Mouse (Mus musculus): Measurements from ENCODE around the gene Zfp13. TPM values are rescaled to one million over a fixed set of nuclear protein-coding genes. Genes with fewer than 3 reads are reported as not detected.

Zfp13 gene
- polyA plus RNA-seq, 1 experiment = 1.2 TPM

DNA sequence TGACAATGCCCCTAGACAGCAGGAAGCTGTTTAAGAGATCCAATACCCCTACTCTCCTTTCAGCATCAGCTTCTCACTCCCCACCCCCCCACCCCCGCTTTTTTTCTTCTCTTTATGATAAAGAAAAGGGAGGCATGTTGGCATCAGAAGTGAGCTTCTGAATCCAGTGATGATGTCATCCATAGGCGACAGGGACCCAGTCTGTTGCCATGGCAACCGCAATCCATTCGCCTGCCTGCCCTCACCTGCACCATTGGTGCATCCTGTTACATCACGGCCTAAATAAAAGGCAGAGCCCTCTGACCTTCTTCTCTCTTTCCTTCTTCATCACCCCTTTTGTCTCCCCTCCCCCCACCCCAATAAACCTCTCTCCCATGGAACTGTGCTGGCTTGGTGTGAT is 30.9 kb downstream of the Zfp13 start:
- no peak overlapping the region for H3K4me3 ChIP-seq (ENCODE audit: insufficient read depth, low read length)
- no peak for TF ChIP-seq CTCF (IDR thresholded peaks at IDR 0.05; ENCODE audit: low read depth, low read length)
- TF ChIP-seq POLR2A (IDR thresholded peaks at IDR 0.05; ENCODE audit: borderline replicate concordance, low read depth, low read length) = no peak
- H3K4me1 ChIP-seq (ENCODE audit: control insufficient read depth, insufficient read depth, low read length) = peaks cover 2% of the 10 kb centered on the region
- no peak overlapping the region for H3K27ac ChIP-seq (ENCODE audit: insufficient read depth, low read depth, low read length)

DNA sequence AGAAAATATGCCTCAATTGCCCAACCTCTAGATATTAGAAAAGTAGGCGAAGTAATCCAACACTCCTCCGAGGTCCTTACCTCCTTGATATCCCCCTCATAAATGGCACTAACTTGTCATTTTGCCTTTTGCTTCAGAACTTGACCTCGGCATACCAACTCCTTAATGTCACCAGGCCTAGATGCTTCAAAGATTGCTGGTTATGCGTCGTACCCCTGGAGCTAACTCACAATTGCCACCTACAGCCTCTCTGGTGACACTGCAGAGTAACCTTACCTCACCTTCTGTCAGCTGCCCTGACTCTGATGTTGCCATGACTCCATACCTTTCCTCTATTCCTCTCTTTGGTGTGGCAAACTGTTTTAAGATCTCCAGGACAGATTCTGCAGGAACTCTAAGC is 32.5 kb downstream of the Zfp13 start:
- H3K4me3 ChIP-seq (ENCODE audit: insufficient read depth, low read length) = no peak overlapping the region
- H3K4me1 ChIP-seq (ENCODE audit: control insufficient read depth, insufficient read depth, low read length) = peaks cover 6% of the 10 kb centered on the region
- no peak for TF ChIP-seq POLR2A (IDR thresholded peaks at IDR 0.05; ENCODE audit: borderline replicate concordance, low read depth, low read length)
- no peak for TF ChIP-seq CTCF (IDR thresholded peaks at IDR 0.05; ENCODE audit: low read depth, low read length)
- no peak overlapping the region for H3K27ac ChIP-seq (ENCODE audit: insufficient read depth, low read depth, low read length)

DNA sequence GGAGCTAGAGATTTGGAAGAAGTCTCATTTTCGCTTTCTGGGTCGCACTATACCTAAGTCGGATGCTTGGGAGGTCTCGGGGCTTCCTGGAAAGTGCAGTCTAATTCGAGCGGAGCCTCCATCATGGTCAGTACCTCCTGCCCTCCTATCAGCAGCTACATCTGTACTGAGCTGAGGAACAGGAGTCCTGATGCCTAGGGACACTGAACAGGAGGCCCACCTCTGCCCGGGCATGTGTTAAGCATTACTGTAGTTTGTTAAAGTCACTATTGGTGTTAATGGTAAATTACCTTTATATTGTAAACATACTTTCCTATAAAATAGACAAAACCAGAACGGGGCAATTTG is 34.9 kb downstream of the Zfp13 start:
- peak overlapping the region; percentile 63; the same call in 1 of the 2 replicates for H3K27ac ChIP-seq (ENCODE audit: insufficient read depth, low read depth, low read length)
- TF ChIP-seq POLR2A (IDR thresholded peaks at IDR 0.05; ENCODE audit: borderline replicate concordance, low read depth, low read length) (no peak), CTCF (IDR thresholded peaks at IDR 0.05; ENCODE audit: low read depth, low read length) (0 out of 2 replicates have a peak, but pooled peaks have one; percentile 6)
- H3K4me1 ChIP-seq (ENCODE audit: control insufficient read depth, insufficient read depth, low read length) = peaks cover 6% of the 10 kb centered on the region
- peak overlapping the region; percentile 78 for H3K4me3 ChIP-seq (ENCODE audit: insufficient read depth, low read length)

DNA sequence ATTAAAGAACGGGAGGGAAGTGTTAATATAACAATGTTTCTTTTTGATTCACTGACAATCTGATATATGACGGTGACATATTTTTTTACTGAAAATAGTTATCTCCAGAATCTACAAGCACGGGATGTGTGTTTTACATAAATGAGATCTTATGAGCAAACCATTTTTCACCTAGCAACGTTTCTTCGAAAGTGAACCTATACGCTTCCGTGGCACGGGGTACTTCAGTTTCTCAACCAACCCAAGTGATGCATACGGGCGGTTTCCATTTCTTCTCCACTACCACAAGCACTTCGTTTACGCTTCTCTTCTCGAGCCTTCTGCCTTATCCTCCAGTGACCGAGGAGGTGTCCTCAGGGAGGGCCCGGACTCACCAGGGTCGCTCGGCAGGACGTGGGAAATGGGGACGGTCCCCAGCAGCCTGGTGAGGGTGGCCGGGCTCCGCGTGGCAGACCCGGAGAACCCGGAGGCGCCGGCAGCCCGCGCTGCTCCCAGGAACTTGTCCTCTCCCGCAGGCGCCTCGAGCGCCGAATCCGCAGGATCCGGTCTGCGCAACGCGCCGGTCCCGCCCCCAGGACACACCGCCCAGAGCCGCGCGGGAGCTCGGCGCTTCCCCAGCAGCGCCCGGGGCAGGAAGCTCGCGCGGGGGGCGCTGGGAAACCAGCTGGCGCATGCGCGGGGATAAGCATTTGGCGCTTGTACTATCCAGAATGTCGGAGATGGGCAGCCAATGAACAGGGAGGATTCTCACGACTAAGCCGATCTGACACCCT is 35.5 kb downstream of the Zfp13 start, which contains the start of gene Zfp213:
Zfp213 (minus strand) TSS at position 644 of the 773 bp plus-strand sequence.
- H3K4me3 ChIP-seq (ENCODE audit: insufficient read depth, low read length) = peak within 1 kb of the TSS; percentile 78
- H3K4me1 ChIP-seq (ENCODE audit: control insufficient read depth, insufficient read depth, low read length) = peaks cover 6% of the 10 kb centered on the region
- H3K27ac ChIP-seq (ENCODE audit: insufficient read depth, low read depth, low read length) = peak within 1 kb of the TSS; percentile 79
- TF ChIP-seq POLR2A (IDR thresholded peaks at IDR 0.05; ENCODE audit: borderline replicate concordance, low read depth, low read length) (peak; percentile 53; the same call in 1 of the 2 replicates), CTCF (IDR thresholded peaks at IDR 0.05; ENCODE audit: low read depth, low read length) (no peak)

DNA sequence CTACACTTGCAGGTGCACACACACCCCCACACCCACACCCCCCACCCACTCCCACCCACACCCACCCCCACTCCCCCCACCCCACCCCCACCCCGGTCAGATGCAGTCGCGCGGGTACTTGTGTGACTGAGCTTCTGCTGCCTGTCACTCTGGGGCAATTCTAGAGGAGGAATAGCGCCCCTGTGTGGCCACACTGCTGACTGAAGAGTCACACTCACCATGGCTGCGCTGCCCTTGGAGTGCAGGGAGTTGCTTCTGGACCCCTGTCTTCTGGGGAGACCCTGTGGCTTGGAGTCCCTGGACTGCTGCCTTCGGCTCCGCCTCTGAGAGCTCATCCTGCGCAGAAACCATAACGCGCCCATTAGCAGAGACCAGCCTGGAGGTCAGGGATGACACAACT is 39.5 kb downstream of the Zfp13 start:
- Histone ChIP-seq H3K4me3 (ENCODE audit: insufficient read depth, low read length) (no peak overlapping the region), H3K4me1 (ENCODE audit: control insufficient read depth, insufficient read depth, low read length) (peaks cover 4% of the 10 kb centered on the region; the same call in 1 of the 2 replicates), H3K27ac (ENCODE audit: insufficient read depth, low read depth, low read length) (no peak overlapping the region)
- TF ChIP-seq POLR2A (IDR thresholded peaks at IDR 0.05; ENCODE audit: borderline replicate concordance, low read depth, low read length) = no peak
- peak; percentile 15; the same call in 1 of the 2 replicates for TF ChIP-seq CTCF (IDR thresholded peaks at IDR 0.05; ENCODE audit: low read depth, low read length)

DNA sequence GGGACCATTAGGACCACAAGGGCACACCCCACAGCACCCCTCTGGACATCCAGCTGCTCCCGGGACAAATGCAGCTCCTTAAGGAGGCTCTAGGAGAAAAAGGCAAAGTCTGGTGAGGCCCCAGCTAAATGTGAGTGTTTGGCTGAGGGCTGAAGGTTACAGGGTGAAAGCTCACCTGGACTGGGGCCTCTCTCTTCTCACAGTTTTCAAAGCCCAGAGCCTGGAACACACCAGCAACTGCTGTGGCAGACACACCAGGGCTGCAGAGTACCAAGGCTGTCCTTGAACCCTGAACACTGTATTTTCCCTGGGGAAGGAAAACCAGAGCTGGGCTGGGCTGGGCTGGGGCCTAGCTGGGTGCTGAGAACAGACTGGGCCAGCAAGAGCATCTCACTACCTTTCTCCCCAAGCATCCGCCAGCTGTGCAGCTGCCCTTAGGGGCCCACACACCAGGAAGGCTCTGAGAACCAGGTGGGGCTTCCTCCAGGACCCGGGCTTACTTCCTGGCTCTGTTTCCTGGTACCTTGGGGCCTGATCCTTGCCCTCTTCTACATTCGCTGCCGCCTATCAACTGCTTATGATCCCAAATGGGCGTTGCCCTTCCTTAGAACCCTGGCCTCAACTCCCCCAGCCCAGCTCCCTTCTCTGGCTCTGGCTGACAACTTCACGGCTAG is 43.9 kb downstream of the Zfp13 start:
- Histone ChIP-seq H3K4me3 (ENCODE audit: insufficient read depth, low read length) (no peak overlapping the region), H3K4me1 (ENCODE audit: control insufficient read depth, insufficient read depth, low read length) (peaks cover 8% of the 10 kb centered on the region; the same call in 1 of the 2 replicates), H3K27ac (ENCODE audit: insufficient read depth, low read depth, low read length) (no peak overlapping the region)
- no peak for TF ChIP-seq CTCF (IDR thresholded peaks at IDR 0.05; ENCODE audit: low read depth, low read length)
- TF ChIP-seq POLR2A (IDR thresholded peaks at IDR 0.05; ENCODE audit: borderline replicate concordance, low read depth, low read length) = no peak

DNA sequence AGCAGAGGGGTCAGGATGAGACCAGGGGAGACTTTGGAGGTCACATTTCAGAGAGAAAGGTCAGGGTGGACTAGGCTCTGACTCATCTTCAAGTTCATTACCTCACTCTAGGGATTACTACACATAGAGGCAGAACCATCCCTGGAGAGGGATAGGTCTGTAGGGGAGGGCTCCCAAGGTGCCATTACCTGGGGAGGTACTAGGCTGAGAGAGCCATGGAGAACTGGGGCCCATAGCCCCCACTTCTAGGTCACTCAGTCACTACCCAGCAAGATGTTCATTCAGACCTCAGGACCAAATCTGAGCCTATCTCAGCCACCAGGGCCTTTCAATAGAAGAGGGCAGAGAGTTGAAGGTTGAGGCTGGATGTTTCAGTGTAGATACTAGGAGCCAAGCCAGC is 45.0 kb downstream of the Zfp13 start:
- Histone ChIP-seq H3K27ac (ENCODE audit: insufficient read depth, low read depth, low read length) (no peak overlapping the region), H3K4me3 (ENCODE audit: insufficient read depth, low read length) (no peak overlapping the region), H3K4me1 (ENCODE audit: control insufficient read depth, insufficient read depth, low read length) (peaks cover 8% of the 10 kb centered on the region; the same call in 1 of the 2 replicates)
- TF ChIP-seq POLR2A (IDR thresholded peaks at IDR 0.05; ENCODE audit: borderline replicate concordance, low read depth, low read length) (no peak), CTCF (IDR thresholded peaks at IDR 0.05; ENCODE audit: low read depth, low read length) (no peak)

DNA sequence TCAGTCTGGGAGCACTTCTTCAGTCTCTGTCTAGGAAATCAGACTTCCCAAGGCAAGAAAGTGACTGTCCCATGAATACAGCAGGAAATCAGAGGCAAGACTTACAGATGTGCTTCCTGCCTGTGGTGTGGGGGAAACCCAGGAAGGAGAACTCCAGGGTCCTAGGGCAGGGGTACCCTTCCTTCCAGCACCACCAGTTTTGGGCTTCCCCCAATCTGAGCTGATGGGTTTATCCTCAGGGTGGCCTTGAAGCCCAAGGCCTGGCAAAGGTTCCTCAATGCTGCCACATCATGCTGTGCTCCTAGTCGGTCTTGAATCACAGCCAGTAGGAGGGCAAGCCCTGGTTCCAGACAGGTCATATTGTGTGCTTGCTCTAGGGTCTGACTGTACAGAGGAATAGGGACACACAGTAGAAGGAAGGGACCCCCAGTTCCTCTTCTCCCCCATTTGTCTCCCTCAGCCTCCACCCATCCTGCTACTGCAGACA is 45.6 kb downstream of the Zfp13 start:
- H3K4me1 ChIP-seq (ENCODE audit: control insufficient read depth, insufficient read depth, low read length) = peaks cover 8% of the 10 kb centered on the region; the same call in 1 of the 2 replicates
- no peak overlapping the region for H3K27ac ChIP-seq (ENCODE audit: insufficient read depth, low read depth, low read length)
- TF ChIP-seq POLR2A (IDR thresholded peaks at IDR 0.05; ENCODE audit: borderline replicate concordance, low read depth, low read length) (no peak), CTCF (IDR thresholded peaks at IDR 0.05; ENCODE audit: low read depth, low read length) (no peak)
- H3K4me3 ChIP-seq (ENCODE audit: insufficient read depth, low read length) = no peak overlapping the region

DNA sequence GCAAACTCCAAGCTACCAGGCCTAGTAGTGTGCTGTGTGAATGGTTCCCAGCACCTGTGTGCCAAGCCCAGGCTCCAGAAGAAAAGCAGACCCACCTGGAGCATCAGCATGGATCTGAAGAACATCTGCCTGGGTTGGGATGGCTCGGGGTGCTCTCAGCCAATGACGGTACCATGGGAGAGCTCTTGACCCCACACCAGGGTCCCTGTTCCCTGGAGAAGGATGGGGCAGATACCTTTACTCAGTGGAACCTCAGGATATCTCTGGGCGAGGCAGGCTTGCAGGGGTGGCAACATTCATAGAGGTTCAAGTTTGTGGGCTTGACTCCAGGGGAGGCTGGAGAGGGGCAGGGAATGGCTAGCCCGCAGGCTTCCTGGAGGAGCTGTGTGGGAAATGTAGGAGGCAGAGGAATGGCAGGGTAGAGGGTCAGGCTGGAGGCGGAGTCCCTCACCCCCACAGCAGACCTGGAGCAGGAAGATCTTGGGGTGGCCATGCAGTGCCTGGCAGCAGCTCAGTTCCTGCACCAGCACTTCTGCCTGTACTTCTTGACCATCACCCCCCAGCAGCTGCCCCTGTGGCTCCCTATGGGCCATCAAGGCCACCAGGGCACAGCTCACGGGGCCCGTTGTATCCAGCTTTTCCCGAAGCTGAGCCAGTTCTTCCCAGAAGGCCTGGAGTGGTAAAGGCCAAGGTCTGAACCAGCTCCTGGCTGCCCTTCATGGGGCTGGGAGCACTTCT is 46.2 kb downstream of the Zfp13 start:
- Histone ChIP-seq H3K4me3 (ENCODE audit: insufficient read depth, low read length) (no peak overlapping the region), H3K4me1 (ENCODE audit: control insufficient read depth, insufficient read depth, low read length) (peaks cover 8% of the 10 kb centered on the region; the same call in 1 of the 2 replicates), H3K27ac (ENCODE audit: insufficient read depth, low read depth, low read length) (no peak overlapping the region)
- TF ChIP-seq CTCF (IDR thresholded peaks at IDR 0.05; ENCODE audit: low read depth, low read length) (no peak), POLR2A (IDR thresholded peaks at IDR 0.05; ENCODE audit: borderline replicate concordance, low read depth, low read length) (no peak)

All from bone marrow macrophage, adult 2 months (primary cell).